Mouse (Mus musculus): ENCODE results near the gene Mcf2l. TPM values are rescaled to one million over a fixed set of nuclear protein-coding genes. Genes with fewer than 3 reads are reported as not detected.

The Mcf2l gene
- 142 and 159 TPM in 2 replicates for polyA plus RNA-seq (2015; fragmentation: Nextera tagmentation; extraction: Ambion mirVana)

DNA sequence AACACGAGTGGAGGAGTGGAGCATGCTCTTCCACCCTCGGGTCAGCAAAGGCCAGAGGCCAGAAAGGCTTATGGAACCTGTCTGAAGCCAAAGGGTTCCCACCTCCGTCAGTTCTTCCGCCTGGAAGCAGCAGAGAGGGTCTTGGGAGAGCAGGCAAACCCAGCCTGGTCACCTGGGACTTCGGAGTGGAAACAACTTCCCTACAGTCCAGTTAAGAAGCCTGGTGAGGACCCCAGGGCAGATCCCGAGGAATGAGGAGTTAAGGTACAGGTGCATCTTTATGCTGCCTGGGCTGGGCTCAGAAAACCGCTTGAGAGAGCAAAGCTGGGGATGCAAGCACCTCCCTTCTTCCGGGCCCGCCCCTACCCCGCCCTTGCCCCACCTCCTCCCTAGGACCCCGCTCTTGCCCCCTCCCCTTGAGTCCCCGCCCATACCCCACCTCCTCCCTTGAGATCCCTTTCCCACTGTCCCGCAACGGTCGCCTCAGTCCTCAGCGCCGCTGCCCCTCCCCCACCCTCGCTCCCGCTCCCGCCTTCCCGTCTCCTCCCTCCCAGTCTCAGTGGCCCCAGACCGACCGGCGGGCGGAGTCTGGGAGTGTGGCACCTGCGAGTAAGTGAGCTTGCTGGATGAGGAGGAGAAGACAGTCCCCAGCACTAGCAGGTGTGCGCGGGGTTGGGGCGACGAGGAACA is at the start of gene Mcf2l:
Gene Mcf2l (plus strand): TSS at position 450 of the 690 bp plus-strand sequence.
- Histone ChIP-seq H3K9ac (ENCODE audit: low read depth, low read length) (peak within 1 kb of the TSS; percentile 69), H3K4me1 (ENCODE audit: control insufficient read depth, insufficient read depth, low read depth, low read length) (peaks cover 12% of the 10 kb centered on the region), H3K27me3 (replicated peaks; ENCODE audit: control insufficient read depth, insufficient read depth, low read length) (no peaks in the 10 kb centered on the region), H3K4me3 (ENCODE audit: low read length) (peak within 1 kb of the TSS; percentile 67), H3K27ac (ENCODE audit: low read depth, low read length) (peak within 1 kb of the TSS; percentile 67), H3K9me3 (ENCODE audit: control insufficient read depth, low read length) (no peaks in the 10 kb centered on the region), H3K36me3 (ENCODE audit: control insufficient read depth, insufficient read depth, low read length) (no peaks in the 10 kb centered on the region), H3K4me2 (ENCODE audit: low read length) (peak within 1 kb of the TSS; percentile 65)
- 2% methylated on average over 30 of the region's 30 CpGs for WGBS
- peak; percentile 68 for ATAC-seq

DNA sequence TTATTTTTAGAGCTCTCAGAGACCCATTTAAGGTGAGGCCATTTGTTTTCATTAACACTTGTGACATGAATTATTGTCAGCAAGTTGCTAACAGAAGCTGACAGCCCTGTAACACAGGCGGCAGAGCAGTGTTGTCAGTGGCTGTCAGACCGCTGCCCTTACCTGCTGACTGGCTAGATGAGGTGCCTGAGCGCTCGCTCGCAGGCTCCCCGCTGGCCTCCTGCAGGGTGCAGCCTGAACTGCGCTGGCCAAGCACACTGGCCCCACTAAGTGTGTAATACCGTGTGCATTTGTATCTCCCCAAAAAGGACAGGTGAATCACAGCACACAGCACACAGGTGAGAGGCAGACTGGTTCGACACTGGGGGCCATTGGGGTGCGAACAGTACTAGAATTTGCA is 49.0 kb upstream of the Mcf2l start:
- 50% methylated on average over 10 of the region's 10 CpGs for WGBS
- no peaks in the 10 kb centered on the region for H3K4me1 ChIP-seq (ENCODE audit: control insufficient read depth, insufficient read depth, low read depth, low read length)
- no peak overlapping the region for H3K27ac ChIP-seq (ENCODE audit: low read depth, low read length)
- H3K9ac ChIP-seq (ENCODE audit: low read depth, low read length), result no peak overlapping the region
- H3K27me3 ChIP-seq (replicated peaks; ENCODE audit: control insufficient read depth, insufficient read depth, low read length), result no peaks in the 10 kb centered on the region
- H3K9me3 ChIP-seq (ENCODE audit: control insufficient read depth, low read length), result no peaks in the 10 kb centered on the region
- no peak overlapping the region for H3K4me2 ChIP-seq (ENCODE audit: low read length)
- peaks cover 20% of the 10 kb centered on the region for H3K36me3 ChIP-seq (ENCODE audit: control insufficient read depth, insufficient read depth, low read length)
- no peak overlapping the region for H3K4me3 ChIP-seq (ENCODE audit: low read length)
- peak; percentile 50; the same call in 1 of the 2 replicates for ATAC-seq

DNA sequence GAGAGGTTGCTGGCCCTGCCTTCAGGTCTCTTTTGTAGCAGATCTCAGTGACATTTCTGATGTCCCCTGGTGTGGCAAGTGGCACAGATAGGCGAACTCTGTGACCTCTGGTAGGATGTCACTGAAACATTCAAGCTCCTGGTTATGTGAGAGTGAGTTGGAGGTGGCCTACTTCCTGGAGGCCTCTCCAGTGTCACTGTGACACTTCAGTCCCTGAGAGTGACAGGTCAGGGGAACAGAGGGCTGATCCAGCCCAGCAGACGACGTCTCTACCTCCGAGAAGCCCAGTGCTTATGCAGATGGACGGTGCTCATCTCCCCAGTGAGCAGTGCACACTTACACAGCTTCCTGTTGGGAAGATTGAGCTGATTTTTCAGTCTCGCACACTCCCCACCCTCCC is 48.4 kb upstream of the Mcf2l start:
- Histone ChIP-seq H3K4me3 (ENCODE audit: low read length) (no peak overlapping the region), H3K4me1 (ENCODE audit: control insufficient read depth, insufficient read depth, low read depth, low read length) (no peaks in the 10 kb centered on the region), H3K4me2 (ENCODE audit: low read length) (no peak overlapping the region), H3K36me3 (ENCODE audit: control insufficient read depth, insufficient read depth, low read length) (peaks cover 19% of the 10 kb centered on the region), H3K9ac (ENCODE audit: low read depth, low read length) (no peak overlapping the region), H3K9me3 (ENCODE audit: control insufficient read depth, low read length) (no peaks in the 10 kb centered on the region), H3K27ac (ENCODE audit: low read depth, low read length) (no peak overlapping the region), H3K27me3 (replicated peaks; ENCODE audit: control insufficient read depth, insufficient read depth, low read length) (no peaks in the 10 kb centered on the region)
- 63% methylated on average over 6 of the region's 6 CpGs for WGBS
- ATAC-seq, result no peak

DNA sequence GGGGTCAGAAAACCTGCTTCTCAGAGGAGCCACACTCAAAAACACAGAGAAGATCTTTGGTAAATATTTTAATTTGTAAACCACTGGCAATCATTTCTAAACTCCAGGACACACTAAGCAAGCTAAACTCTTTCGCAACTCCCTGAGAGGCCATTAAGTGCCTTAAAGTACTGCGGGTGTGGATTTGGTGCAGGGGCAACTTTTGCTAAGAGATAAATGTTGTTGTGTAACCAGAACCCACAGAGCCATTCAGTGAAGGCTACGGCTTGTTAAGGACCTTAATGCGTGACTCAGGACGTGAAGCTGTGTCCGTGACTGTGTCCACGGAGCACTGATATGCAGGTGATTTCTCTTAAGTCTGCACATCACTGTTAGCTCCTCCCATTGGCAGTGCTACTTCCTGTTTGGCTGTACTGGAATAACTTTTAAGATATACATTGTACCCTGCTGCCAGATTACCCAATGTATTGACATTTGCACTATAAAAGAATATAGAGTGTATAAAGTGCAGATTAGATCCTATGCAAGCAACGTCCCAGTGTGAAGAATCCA is 47.8 kb upstream of the Mcf2l start:
- WGBS, result 80% methylated on average over 8 of the region's 8 CpGs
- no peak for ATAC-seq
- no peak overlapping the region for H3K4me3 ChIP-seq (ENCODE audit: low read length)
- no peak overlapping the region for H3K4me2 ChIP-seq (ENCODE audit: low read length)
- no peaks in the 10 kb centered on the region for H3K4me1 ChIP-seq (ENCODE audit: control insufficient read depth, insufficient read depth, low read depth, low read length)
- no peaks in the 10 kb centered on the region for H3K27me3 ChIP-seq (replicated peaks; ENCODE audit: control insufficient read depth, insufficient read depth, low read length)
- H3K9me3 ChIP-seq (ENCODE audit: control insufficient read depth, low read length), result no peaks in the 10 kb centered on the region
- H3K9ac ChIP-seq (ENCODE audit: low read depth, low read length), result no peak overlapping the region
- peaks cover 18% of the 10 kb centered on the region for H3K36me3 ChIP-seq (ENCODE audit: control insufficient read depth, insufficient read depth, low read length)
- no peak overlapping the region for H3K27ac ChIP-seq (ENCODE audit: low read depth, low read length)

DNA sequence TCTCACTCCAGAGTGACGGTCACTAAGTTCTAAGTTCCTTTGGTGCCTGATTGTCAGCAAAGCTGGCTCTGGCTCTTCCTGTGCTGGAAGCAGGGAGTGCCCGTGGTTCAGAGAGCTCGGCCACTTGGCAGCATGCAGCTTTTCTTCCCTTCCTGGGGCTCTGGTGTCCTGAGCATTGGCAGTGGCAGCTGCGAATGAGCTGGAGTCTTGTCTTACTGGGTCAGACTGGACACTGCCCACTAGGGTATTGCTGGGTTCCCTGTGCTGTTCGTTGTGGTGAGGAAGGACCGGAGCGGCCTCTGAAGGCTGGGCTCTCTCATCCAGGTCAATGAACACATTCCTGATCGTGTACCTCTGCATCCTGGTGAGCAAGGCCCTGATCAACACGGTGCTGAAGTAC is 46.5 kb upstream of the Mcf2l start:
- ATAC-seq, result no peak
- H3K27me3 ChIP-seq (replicated peaks; ENCODE audit: control insufficient read depth, insufficient read depth, low read length), result no peaks in the 10 kb centered on the region
- H3K9me3 ChIP-seq (ENCODE audit: control insufficient read depth, low read length), result no peaks in the 10 kb centered on the region
- no peak overlapping the region for H3K9ac ChIP-seq (ENCODE audit: low read depth, low read length)
- no peak overlapping the region for H3K4me2 ChIP-seq (ENCODE audit: low read length)
- peaks cover 17% of the 10 kb centered on the region for H3K36me3 ChIP-seq (ENCODE audit: control insufficient read depth, insufficient read depth, low read length)
- H3K4me1 ChIP-seq (ENCODE audit: control insufficient read depth, insufficient read depth, low read depth, low read length), result peaks cover 6% of the 10 kb centered on the region
- WGBS, result 92% methylated on average over 9 of the region's 9 CpGs
- H3K27ac ChIP-seq (ENCODE audit: low read depth, low read length), result no peak overlapping the region
- H3K4me3 ChIP-seq (ENCODE audit: low read length), result no peak overlapping the region

DNA sequence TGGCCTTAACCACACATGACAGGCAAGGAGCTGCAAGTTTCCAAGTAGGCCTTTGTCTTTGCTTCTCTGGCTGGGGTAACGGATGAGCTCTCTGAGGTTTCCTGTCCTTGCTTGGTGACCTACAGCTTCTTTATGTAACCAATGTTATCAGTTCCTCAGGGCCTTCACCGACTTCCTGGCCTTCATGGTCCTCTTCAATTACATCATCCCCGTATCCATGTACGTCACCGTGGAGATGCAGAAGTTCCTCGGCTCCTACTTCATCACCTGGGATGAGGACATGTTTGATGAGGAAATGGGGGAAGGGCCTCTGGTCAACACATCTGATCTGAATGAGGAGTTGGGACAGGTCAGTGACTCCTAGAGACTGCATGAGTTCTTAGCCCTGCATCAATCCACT is 45.3 kb upstream of the Mcf2l start:
- H3K4me2 ChIP-seq (ENCODE audit: low read length), result no peak overlapping the region
- H3K4me3 ChIP-seq (ENCODE audit: low read length), result no peak overlapping the region
- H3K36me3 ChIP-seq (ENCODE audit: control insufficient read depth, insufficient read depth, low read length), result peaks cover 12% of the 10 kb centered on the region
- H3K4me1 ChIP-seq (ENCODE audit: control insufficient read depth, insufficient read depth, low read depth, low read length), result peaks cover 8% of the 10 kb centered on the region
- no peaks in the 10 kb centered on the region for H3K9me3 ChIP-seq (ENCODE audit: control insufficient read depth, low read length)
- 89% methylated on average over 6 of the region's 6 CpGs for WGBS
- no peak overlapping the region for H3K9ac ChIP-seq (ENCODE audit: low read depth, low read length)
- ATAC-seq, result no peak
- H3K27me3 ChIP-seq (replicated peaks; ENCODE audit: control insufficient read depth, insufficient read depth, low read length), result no peaks in the 10 kb centered on the region
- H3K27ac ChIP-seq (ENCODE audit: low read depth, low read length), result no peak overlapping the region

DNA sequence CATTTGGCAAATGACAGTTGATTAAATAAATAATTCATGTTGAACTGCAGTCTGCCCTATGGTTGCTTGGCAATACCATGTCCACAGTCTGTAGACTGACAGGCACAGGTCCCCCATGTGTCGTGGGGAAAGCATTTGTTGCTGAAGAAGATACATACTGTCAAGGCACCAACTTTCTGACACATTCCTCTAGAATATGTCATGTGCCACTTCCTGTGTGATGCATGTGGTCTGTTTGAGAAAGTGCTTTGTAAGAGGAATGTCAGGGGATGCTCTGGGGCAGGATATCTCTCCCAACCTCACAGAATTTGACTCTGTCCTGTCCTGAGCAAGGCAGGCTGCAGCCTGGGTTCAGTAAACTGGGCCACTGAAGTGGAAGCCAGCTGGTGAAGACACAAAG is 44.2 kb upstream of the Mcf2l start:
- Histone ChIP-seq H3K36me3 (ENCODE audit: control insufficient read depth, insufficient read depth, low read length) (peaks cover 19% of the 10 kb centered on the region), H3K27me3 (replicated peaks; ENCODE audit: control insufficient read depth, insufficient read depth, low read length) (no peaks in the 10 kb centered on the region), H3K4me1 (ENCODE audit: control insufficient read depth, insufficient read depth, low read depth, low read length) (peaks cover 8% of the 10 kb centered on the region), H3K9me3 (ENCODE audit: control insufficient read depth, low read length) (no peaks in the 10 kb centered on the region), H3K9ac (ENCODE audit: low read depth, low read length) (no peak overlapping the region), H3K27ac (ENCODE audit: low read depth, low read length) (no peak overlapping the region), H3K4me3 (ENCODE audit: low read length) (no peak overlapping the region), H3K4me2 (ENCODE audit: low read length) (no peak overlapping the region)
- no peak for ATAC-seq
- WGBS, result 25% methylated on average over 1 of the region's 1 CpGs

DNA sequence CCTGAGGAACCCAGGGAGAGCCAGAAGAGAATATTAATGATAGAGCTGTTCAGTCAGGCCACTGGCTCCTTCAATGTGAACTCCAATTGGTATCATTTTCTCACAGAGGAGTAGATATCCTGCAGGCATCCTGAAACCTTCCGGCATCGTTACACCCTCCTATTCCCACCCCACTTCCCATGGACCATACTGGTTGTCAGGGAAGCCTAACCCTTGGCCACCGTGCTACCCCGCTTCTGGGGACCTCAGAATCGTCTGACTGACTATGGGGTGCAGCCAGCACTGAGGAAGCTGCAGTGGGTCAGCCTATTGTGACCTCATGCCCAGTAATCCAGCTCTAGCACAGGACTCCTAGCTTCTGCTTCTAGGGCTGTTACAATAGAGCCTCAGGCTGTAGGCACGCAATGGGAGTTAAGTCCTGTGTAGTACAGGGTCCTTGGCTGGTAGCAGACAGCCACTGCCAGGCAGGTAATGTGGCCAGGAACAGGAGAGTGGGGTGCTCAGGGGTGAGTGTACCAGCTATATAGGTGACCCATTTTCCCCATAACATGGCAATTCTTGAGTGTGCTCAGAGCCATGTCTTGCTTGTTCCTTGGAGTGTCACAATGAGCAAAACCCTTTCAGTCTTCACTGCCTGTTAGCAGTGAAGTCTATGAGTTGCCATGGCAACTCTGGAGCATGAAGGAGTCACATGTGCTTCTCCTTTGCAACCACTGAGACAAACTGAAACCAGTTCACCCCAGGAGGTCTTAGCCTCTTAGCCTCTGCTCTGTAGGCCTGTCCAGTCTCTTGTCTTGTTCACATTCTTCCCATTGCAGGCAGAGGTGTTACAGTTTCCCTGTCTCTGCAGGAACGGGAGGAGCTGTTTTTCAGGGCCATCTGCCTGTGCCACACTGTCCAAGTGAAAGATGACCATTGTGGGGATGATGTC is 41.7 kb upstream of the Mcf2l start:
- no peaks in the 10 kb centered on the region for H3K9me3 ChIP-seq (ENCODE audit: control insufficient read depth, low read length)
- H3K4me1 ChIP-seq (ENCODE audit: control insufficient read depth, insufficient read depth, low read depth, low read length), result peaks cover 8% of the 10 kb centered on the region
- peaks cover 34% of the 10 kb centered on the region for H3K36me3 ChIP-seq (ENCODE audit: control insufficient read depth, insufficient read depth, low read length)
- peak overlapping the region; percentile 64; the same call in 1 of the 2 replicates for H3K27ac ChIP-seq (ENCODE audit: low read depth, low read length)
- H3K4me3 ChIP-seq (ENCODE audit: low read length), result no peak overlapping the region
- no peak overlapping the region for H3K9ac ChIP-seq (ENCODE audit: low read depth, low read length)
- WGBS, result 58% methylated on average over 7 of the region's 7 CpGs
- no peaks in the 10 kb centered on the region for H3K27me3 ChIP-seq (replicated peaks; ENCODE audit: control insufficient read depth, insufficient read depth, low read length)
- ATAC-seq, result peak; percentile 88
- H3K4me2 ChIP-seq (ENCODE audit: low read length), result no peak overlapping the region

DNA sequence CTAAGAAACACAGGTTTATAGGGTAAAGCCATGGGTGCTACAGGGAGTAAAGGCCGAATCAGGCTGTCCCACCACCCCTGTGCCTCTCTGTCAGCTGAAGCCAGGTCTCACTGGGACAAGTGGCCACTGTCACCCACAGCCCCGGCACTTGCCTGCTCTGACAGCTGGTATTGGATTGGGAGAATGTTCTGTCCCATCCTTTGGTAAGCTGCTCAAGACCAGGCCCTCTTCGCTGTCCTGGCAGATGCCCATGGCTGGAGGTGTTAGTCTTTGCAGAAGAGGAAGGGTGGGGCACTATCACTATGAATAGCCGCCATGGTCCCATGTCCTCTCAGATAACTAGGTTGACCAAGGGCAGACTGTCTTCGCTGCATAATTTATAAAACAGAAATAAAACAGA is 40.0 kb upstream of the Mcf2l start:
- Histone ChIP-seq H3K4me3 (ENCODE audit: low read length) (no peak overlapping the region), H3K27ac (ENCODE audit: low read depth, low read length) (no peak overlapping the region), H3K9ac (ENCODE audit: low read depth, low read length) (no peak overlapping the region), H3K4me1 (ENCODE audit: control insufficient read depth, insufficient read depth, low read depth, low read length) (peaks cover 8% of the 10 kb centered on the region), H3K9me3 (ENCODE audit: control insufficient read depth, low read length) (no peaks in the 10 kb centered on the region), H3K27me3 (replicated peaks; ENCODE audit: control insufficient read depth, insufficient read depth, low read length) (no peaks in the 10 kb centered on the region), H3K4me2 (ENCODE audit: low read length) (no peak overlapping the region), H3K36me3 (ENCODE audit: control insufficient read depth, insufficient read depth, low read length) (peaks cover 42% of the 10 kb centered on the region)
- 95% methylated on average over 5 of the region's 5 CpGs for WGBS
- ATAC-seq, result no peak

Measured in hindbrain, embryonic 16.5 days (tissue).